Comparison of ENCODE assay signal across 9 mouse cellular contexts in genomic region chr5:35348794-35349193, GRCm38 (mm10). TPM values are rescaled to one million over a fixed set of nuclear protein-coding genes. Genes with fewer than 3 reads are reported as not detected.
DNase-seq lines count a peak whose midpoint lies in the region; ATAC-seq and TF ChIP-seq lines count a peak whose summit lies in the region.
"Had no signal": no experiment of that assay in that cellular context is flagged by ENCODE, and none has a peak within 500 bp of the region (broad histone marks: within the 10 kb centered on the region; RNA-seq: fewer than 3 reads in every experiment).

No protein-coding gene starts in this region.

- no peaks in the 10 kb centered on the region for H3K4me1 ChIP-seq in bone marrow macrophage, adult 2 months (ENCODE audit: control insufficient read depth, insufficient read depth, low read length)
- H3K4me1 ChIP-seq in embryonic fibroblast, embryonic 13.5 days (ENCODE audit: control insufficient read depth, insufficient read depth, low read length), result no peaks in the 10 kb centered on the region

- no peak overlapping the region for H3K27ac ChIP-seq in bone marrow macrophage, adult 2 months (ENCODE audit: insufficient read depth, low read depth, low read length)
- H3K27ac ChIP-seq in embryonic fibroblast, embryonic 13.5 days (ENCODE audit: insufficient read depth, low read length), result no peak overlapping the region

- peak; percentile 69 for TF ChIP-seq CTCF in bone marrow macrophage, adult 2 months (IDR thresholded peaks at IDR 0.05; ENCODE audit: low read depth, low read length)
- peak; percentile 48; the same call in 1 of the 2 replicates for TF ChIP-seq CTCF in embryonic fibroblast, embryonic 13.5 days (IDR thresholded peaks at IDR 0.05; ENCODE audit: borderline replicate concordance, insufficient read depth, low read length)

- ATAC-seq in inflammation-experienced regulatory T-cells, adult 6 months, result no peak

- peak; percentile 66 for DNase-seq in MN1 (ENCODE audit: low spot score)
- DNase-seq in heart, postnatal 4 days, result peak; percentile 80
- peak; percentile 84 to 88 for DNase-seq in layer of hippocampus, postnatal 10 days (ENCODE audit: low spot score in 2 of 2)
- DNase-seq in lung, postnatal 36 days, result peak; percentile 67
- peak; percentile 75 for DNase-seq in right cerebral cortex, postnatal 25 days

- TF ChIP-seq POLR2A in bone marrow macrophage, adult 2 months (IDR thresholded peaks at IDR 0.05; ENCODE audit: borderline replicate concordance, low read depth, low read length), result no peak
- no peak for TF ChIP-seq POLR2A in embryonic fibroblast, embryonic 13.5 days (IDR thresholded peaks at IDR 0.05; ENCODE audit: low read depth, low read length)

- no peak overlapping the region for H3K4me3 ChIP-seq in bone marrow macrophage, adult 2 months (ENCODE audit: insufficient read depth, low read length)
- no peak overlapping the region for H3K4me3 ChIP-seq in embryonic fibroblast, embryonic 13.5 days (ENCODE audit: insufficient read depth, low read length)

RNA-seq across cellular contexts. Expression of gene Hmx1, which starts 40.1 kb away (rescaled TPM):
- polyA plus RNA-seq in bone marrow macrophage, adult 2 months (2012; ENCODE audit: insufficient read depth, insufficient read length, missing spikeins), result not detected in 2 replicates
- polyA plus RNA-seq in embryonic fibroblast, embryonic 13.5 days (2011; ENCODE audit: insufficient read length, low read depth, missing spikeins), result 0.91 TPM in 1 of 2 replicates, not detected in the other
- total RNA-seq in heart, postnatal 4 days (2021), result not detected
- total RNA-seq in layer of hippocampus, postnatal 10 days (2021), result not detected
- polyA plus RNA-seq in inflammation-experienced regulatory T-cells, adult 6 months (2017; shearing (Covaris generic)), result not detected
- polyA plus RNA-seq: heart, embryonic 16.5 days had no signal
